Mouse (Mus musculus): ENCODE results near the gene Phf14. TPM values are rescaled to one million over a fixed set of nuclear protein-coding genes. Genes with fewer than 3 reads are reported as not detected.

Gene Phf14
- polyA plus RNA-seq, 1 experiment from 2014 or later, result 98.6 TPM

- no peak for DNase-seq (ENCODE audit: low spot score)
- Histone ChIP-seq H3K4me2 (ENCODE audit: low read depth, severe bottlenecking) (no peak overlapping the region), H3K27me3 (ENCODE audit: control insufficient read depth, insufficient read depth, low read length) (no peaks in the 10 kb centered on the region), H3K27ac (replicated peaks; ENCODE audit: low read depth, low read length) (no peak overlapping the region), H3K9me3 (ENCODE audit: control insufficient read depth, low read length) (no peaks in the 10 kb centered on the region), H3K9ac (ENCODE audit: low read length) (no peak overlapping the region), H3K4me3 (ENCODE audit: low read depth, low read length) (no peak overlapping the region), H3K36me3 (ENCODE audit: control insufficient read depth, insufficient read depth, low read length) (no peaks in the 10 kb centered on the region), H3K4me1 (ENCODE audit: control insufficient read depth, insufficient read depth, low read length) (no peaks in the 10 kb centered on the region)
- ATAC-seq (ENCODE audit: insufficient number of reproducible peaks, low FRiP score, low TSS enrichment, low read depth), result no peak
- 92% methylated on average over 1 of the region's 1 CpGs for WGBS
Measured at GRCm38 (mm10) chr6:12006001-12006400, 98.4 kb downstream of the Phf14 start.

GRCm38 (mm10) chr6:12012103-12012502, 104.5 kb downstream of the Phf14 start:
- ATAC-seq (ENCODE audit: insufficient number of reproducible peaks, low FRiP score, low TSS enrichment, low read depth) (no peak), DNase-seq (ENCODE audit: low spot score) (no peak)
- Histone ChIP-seq H3K4me1 (ENCODE audit: control insufficient read depth, insufficient read depth, low read length) (no peaks in the 10 kb centered on the region), H3K27me3 (ENCODE audit: control insufficient read depth, insufficient read depth, low read length) (no peaks in the 10 kb centered on the region), H3K27ac (replicated peaks; ENCODE audit: low read depth, low read length) (no peak overlapping the region), H3K9me3 (ENCODE audit: control insufficient read depth, low read length) (no peaks in the 10 kb centered on the region), H3K4me3 (ENCODE audit: low read depth, low read length) (no peak overlapping the region), H3K4me2 (ENCODE audit: low read depth, severe bottlenecking) (no peak overlapping the region), H3K36me3 (ENCODE audit: control insufficient read depth, insufficient read depth, low read length) (peaks cover 2% of the 10 kb centered on the region; the same call in 1 of the 2 replicates), H3K9ac (ENCODE audit: low read length) (no peak overlapping the region)
- 93% methylated on average over 5 of the region's 5 CpGs for WGBS

DNA sequence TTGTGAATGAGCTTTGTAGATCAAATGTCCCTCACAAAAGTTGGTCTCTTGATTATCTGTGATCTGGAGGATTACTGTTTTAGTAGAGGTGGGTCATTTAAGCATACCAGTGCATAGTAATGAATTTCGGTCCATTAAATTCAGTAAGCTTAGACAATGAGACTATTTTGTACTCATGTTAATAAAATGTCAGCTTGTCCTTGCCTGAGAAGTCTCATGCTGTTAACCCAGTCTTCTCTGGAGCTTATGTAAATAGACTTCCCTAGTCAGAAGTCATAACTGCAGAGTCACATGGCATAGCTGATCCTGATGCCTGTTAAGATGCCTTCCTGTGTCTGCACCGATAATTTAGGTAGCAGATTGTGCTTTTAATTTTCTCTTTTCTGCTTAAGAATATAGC, 106.4 kb downstream of the Phf14 start:
- DNase-seq (ENCODE audit: low spot score) (no peak), ATAC-seq (ENCODE audit: insufficient number of reproducible peaks, low FRiP score, low TSS enrichment, low read depth) (no peak)
- no peaks in the 10 kb centered on the region for H3K27me3 ChIP-seq (ENCODE audit: control insufficient read depth, insufficient read depth, low read length)
- 80% methylated on average over 2 of the region's 2 CpGs for WGBS
- H3K4me1 ChIP-seq (ENCODE audit: control insufficient read depth, insufficient read depth, low read length), result no peaks in the 10 kb centered on the region
- H3K27ac ChIP-seq (replicated peaks; ENCODE audit: low read depth, low read length), result no peak overlapping the region
- H3K4me2 ChIP-seq (ENCODE audit: low read depth, severe bottlenecking), result no peak overlapping the region
- H3K36me3 ChIP-seq (ENCODE audit: control insufficient read depth, insufficient read depth, low read length), result peaks cover 2% of the 10 kb centered on the region; the same call in 1 of the 2 replicates
- H3K4me3 ChIP-seq (ENCODE audit: low read depth, low read length), result no peak overlapping the region
- no peak overlapping the region for H3K9ac ChIP-seq (ENCODE audit: low read length)
- no peaks in the 10 kb centered on the region for H3K9me3 ChIP-seq (ENCODE audit: control insufficient read depth, low read length)

DNA sequence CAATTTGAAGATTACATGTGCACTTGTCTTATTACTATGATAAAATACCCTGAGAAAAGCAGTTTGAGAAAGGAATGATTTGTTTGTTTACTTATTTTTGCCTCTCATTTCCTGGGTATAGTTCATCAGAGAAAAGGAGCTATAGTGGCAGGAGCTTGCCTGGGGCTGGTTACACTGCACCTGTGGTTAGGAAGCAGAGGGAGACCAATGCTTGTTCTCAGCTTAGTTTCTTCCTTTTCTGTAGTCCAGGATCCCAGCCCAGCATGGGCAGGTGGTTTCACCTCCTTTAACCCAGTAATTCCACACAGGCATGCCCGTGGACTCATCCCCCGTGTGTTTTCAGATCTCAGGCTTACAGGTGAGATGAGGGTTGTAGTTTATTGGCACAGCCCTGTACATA, 107.1 kb downstream of the Phf14 start:
- Histone ChIP-seq H3K9me3 (ENCODE audit: control insufficient read depth, low read length) (no peaks in the 10 kb centered on the region), H3K4me1 (ENCODE audit: control insufficient read depth, insufficient read depth, low read length) (no peaks in the 10 kb centered on the region), H3K27me3 (ENCODE audit: control insufficient read depth, insufficient read depth, low read length) (no peaks in the 10 kb centered on the region), H3K9ac (ENCODE audit: low read length) (no peak overlapping the region), H3K4me2 (ENCODE audit: low read depth, severe bottlenecking) (no peak overlapping the region), H3K36me3 (ENCODE audit: control insufficient read depth, insufficient read depth, low read length) (peaks cover 2% of the 10 kb centered on the region; the same call in 1 of the 2 replicates), H3K4me3 (ENCODE audit: low read depth, low read length) (no peak overlapping the region), H3K27ac (replicated peaks; ENCODE audit: low read depth, low read length) (no peak overlapping the region)
- no peak for DNase-seq (ENCODE audit: low spot score)
- ATAC-seq (ENCODE audit: insufficient number of reproducible peaks, low FRiP score, low TSS enrichment, low read depth), result no peak
- 84% methylated on average over 2 of the region's 2 CpGs for WGBS

DNA sequence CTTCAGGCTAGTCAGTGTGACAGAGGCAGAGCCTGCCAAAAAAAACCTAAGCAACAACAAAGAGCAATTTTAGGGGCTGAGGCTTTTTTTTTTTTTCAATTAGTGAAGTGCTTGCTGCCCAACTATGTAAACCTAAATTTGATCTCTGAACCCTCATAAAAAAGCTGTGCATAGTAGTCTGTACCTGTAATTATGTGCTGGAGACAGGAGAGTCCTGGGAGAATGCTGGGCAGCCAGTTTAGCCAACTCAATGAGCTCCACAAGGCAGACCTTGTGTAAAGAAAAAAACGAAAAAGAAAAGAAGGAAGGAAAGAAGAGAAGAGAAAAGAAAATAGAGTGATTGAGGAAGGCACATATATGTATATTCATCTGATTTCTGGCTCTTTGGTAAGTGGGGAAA, 112.1 kb downstream of the Phf14 start:
- Histone ChIP-seq H3K4me2 (ENCODE audit: low read depth, severe bottlenecking) (no peak overlapping the region), H3K4me3 (ENCODE audit: low read depth, low read length) (no peak overlapping the region), H3K36me3 (ENCODE audit: control insufficient read depth, insufficient read depth, low read length) (peaks cover 2% of the 10 kb centered on the region; the same call in 1 of the 2 replicates), H3K27me3 (ENCODE audit: control insufficient read depth, insufficient read depth, low read length) (no peaks in the 10 kb centered on the region), H3K27ac (replicated peaks; ENCODE audit: low read depth, low read length) (no peak overlapping the region), H3K9me3 (ENCODE audit: control insufficient read depth, low read length) (no peaks in the 10 kb centered on the region), H3K4me1 (ENCODE audit: control insufficient read depth, insufficient read depth, low read length) (no peaks in the 10 kb centered on the region), H3K9ac (ENCODE audit: low read length) (no peak overlapping the region)
- ATAC-seq (ENCODE audit: insufficient number of reproducible peaks, low FRiP score, low TSS enrichment, low read depth) (no peak), DNase-seq (ENCODE audit: low spot score) (no peak)
- 90% methylated on average over 1 of the region's 1 CpGs for WGBS

GRCm38 (mm10) chr6:12020156-12020555, 112.5 kb downstream of the Phf14 start:
- H3K27me3 ChIP-seq (ENCODE audit: control insufficient read depth, insufficient read depth, low read length), result no peaks in the 10 kb centered on the region
- DNase-seq (ENCODE audit: low spot score), result no peak
- 82% methylated on average over 3 of the region's 3 CpGs for WGBS
- H3K36me3 ChIP-seq (ENCODE audit: control insufficient read depth, insufficient read depth, low read length), result peaks cover 2% of the 10 kb centered on the region; the same call in 1 of the 2 replicates
- H3K9ac ChIP-seq (ENCODE audit: low read length), result no peak overlapping the region
- H3K27ac ChIP-seq (replicated peaks; ENCODE audit: low read depth, low read length), result no peak overlapping the region
- ATAC-seq (ENCODE audit: insufficient number of reproducible peaks, low FRiP score, low TSS enrichment, low read depth), result no peak
- H3K4me3 ChIP-seq (ENCODE audit: low read depth, low read length), result no peak overlapping the region
- no peak overlapping the region for H3K4me2 ChIP-seq (ENCODE audit: low read depth, severe bottlenecking)
- H3K4me1 ChIP-seq (ENCODE audit: control insufficient read depth, insufficient read depth, low read length), result no peaks in the 10 kb centered on the region
- H3K9me3 ChIP-seq (ENCODE audit: control insufficient read depth, low read length), result no peaks in the 10 kb centered on the region

DNA sequence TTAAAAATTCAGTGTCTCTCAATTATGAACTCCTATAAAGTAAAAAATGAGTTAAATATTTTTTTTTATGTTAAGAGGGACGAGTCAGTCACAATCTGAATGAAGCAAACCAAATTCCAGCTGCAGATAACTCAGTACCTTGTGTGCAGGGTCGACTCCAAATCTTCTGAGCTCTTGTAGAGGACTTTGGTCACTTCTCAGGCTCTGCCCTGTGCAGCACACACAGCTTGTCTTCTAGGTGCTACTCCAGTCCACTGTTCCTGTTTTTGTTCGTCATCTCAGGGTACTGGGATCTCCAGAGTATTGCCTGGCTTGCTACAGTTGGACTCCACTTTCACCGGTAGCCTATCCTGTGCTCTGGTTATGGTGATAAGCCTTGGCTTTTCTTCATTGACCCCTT, 113.1 kb downstream of the Phf14 start:
- Histone ChIP-seq H3K9me3 (ENCODE audit: control insufficient read depth, low read length) (no peaks in the 10 kb centered on the region), H3K4me3 (ENCODE audit: low read depth, low read length) (no peak overlapping the region), H3K4me2 (ENCODE audit: low read depth, severe bottlenecking) (no peak overlapping the region), H3K27ac (replicated peaks; ENCODE audit: low read depth, low read length) (no peak overlapping the region), H3K27me3 (ENCODE audit: control insufficient read depth, insufficient read depth, low read length) (no peaks in the 10 kb centered on the region), H3K36me3 (ENCODE audit: control insufficient read depth, insufficient read depth, low read length) (peaks cover 2% of the 10 kb centered on the region; the same call in 1 of the 2 replicates), H3K4me1 (ENCODE audit: control insufficient read depth, insufficient read depth, low read length) (no peaks in the 10 kb centered on the region), H3K9ac (ENCODE audit: low read length) (no peak overlapping the region)
- DNase-seq (ENCODE audit: low spot score), result no peak
- ATAC-seq (ENCODE audit: insufficient number of reproducible peaks, low FRiP score, low TSS enrichment, low read depth), result no peak
- WGBS, result 91% methylated on average over 4 of the region's 4 CpGs

GRCm38 (mm10) chr6:12021480-12021879, 113.9 kb downstream of the Phf14 start:
- Histone ChIP-seq H3K27me3 (ENCODE audit: control insufficient read depth, insufficient read depth, low read length) (no peaks in the 10 kb centered on the region), H3K36me3 (ENCODE audit: control insufficient read depth, insufficient read depth, low read length) (no peaks in the 10 kb centered on the region), H3K9ac (ENCODE audit: low read length) (no peak overlapping the region), H3K27ac (replicated peaks; ENCODE audit: low read depth, low read length) (no peak overlapping the region), H3K4me3 (ENCODE audit: low read depth, low read length) (no peak overlapping the region), H3K4me2 (ENCODE audit: low read depth, severe bottlenecking) (no peak overlapping the region), H3K9me3 (ENCODE audit: control insufficient read depth, low read length) (no peaks in the 10 kb centered on the region), H3K4me1 (ENCODE audit: control insufficient read depth, insufficient read depth, low read length) (no peaks in the 10 kb centered on the region)
- DNase-seq (ENCODE audit: low spot score), result no peak
- WGBS, result 88% methylated on average over 4 of the region's 4 CpGs
- ATAC-seq (ENCODE audit: insufficient number of reproducible peaks, low FRiP score, low TSS enrichment, low read depth), result no peak

GRCm38 (mm10) chr6:12023395-12023794, 115.8 kb downstream of the Phf14 start:
- Histone ChIP-seq H3K4me3 (ENCODE audit: low read depth, low read length) (no peak overlapping the region), H3K27me3 (ENCODE audit: control insufficient read depth, insufficient read depth, low read length) (no peaks in the 10 kb centered on the region), H3K36me3 (ENCODE audit: control insufficient read depth, insufficient read depth, low read length) (no peaks in the 10 kb centered on the region), H3K4me2 (ENCODE audit: low read depth, severe bottlenecking) (no peak overlapping the region), H3K9me3 (ENCODE audit: control insufficient read depth, low read length) (no peaks in the 10 kb centered on the region), H3K4me1 (ENCODE audit: control insufficient read depth, insufficient read depth, low read length) (no peaks in the 10 kb centered on the region), H3K27ac (replicated peaks; ENCODE audit: low read depth, low read length) (no peak overlapping the region), H3K9ac (ENCODE audit: low read length) (no peak overlapping the region)
- DNase-seq (ENCODE audit: low spot score) (no peak), ATAC-seq (ENCODE audit: insufficient number of reproducible peaks, low FRiP score, low TSS enrichment, low read depth) (no peak)
- WGBS, result 100% methylated on average over 2 of the region's 2 CpGs

All from limb, embryonic 11.5 days (tissue).